Mouse (Mus musculus): ENCODE measurements around the gene Hhipl1. TPM values are rescaled to one million over a fixed set of nuclear protein-coding genes. Genes with fewer than 3 reads are reported as not detected.
A peak's percentile ranks its signal among the peaks of the same experiment; 100 is the strongest.

Gene Hhipl1
- polyA plus RNA-seq, 1 experiment from 2014 or later = 0.32 TPM

DNA sequence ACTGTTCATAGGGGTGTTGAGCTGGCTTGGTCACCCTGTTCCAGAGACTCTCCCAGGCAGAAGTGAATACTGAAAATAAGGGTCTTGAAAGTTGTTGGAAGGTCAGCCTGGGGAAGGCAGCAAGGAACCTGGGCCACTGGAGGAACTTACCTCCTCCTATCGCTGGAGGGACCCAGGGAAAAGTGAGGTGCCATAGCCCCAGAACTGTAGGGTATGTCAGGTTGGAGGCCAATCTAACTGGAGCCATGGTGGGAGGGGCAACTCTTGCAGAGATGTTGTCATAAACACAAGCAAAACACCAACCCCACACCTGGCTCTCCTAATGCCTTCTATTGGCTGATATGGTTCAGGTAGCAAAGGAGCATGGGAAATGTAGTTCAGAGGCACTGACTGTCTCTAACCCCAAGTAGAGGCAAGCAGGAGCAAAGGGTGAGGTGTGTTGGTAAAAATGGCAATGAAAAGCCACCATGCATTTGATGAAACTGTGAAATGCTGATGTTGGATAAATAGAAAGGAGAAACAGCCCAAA is 7.2 kb downstream of the Hhipl1 start:
- Histone ChIP-seq H3K4me3 (ENCODE audit: low read depth, low read length) (no peak overlapping the region), H3K9me3 (ENCODE audit: control insufficient read depth, low read length) (no peaks in the 10 kb centered on the region), H3K9ac (ENCODE audit: low read length) (no peak overlapping the region), H3K36me3 (ENCODE audit: control insufficient read depth, insufficient read depth, low read length) (no peaks in the 10 kb centered on the region), H3K4me1 (ENCODE audit: control insufficient read depth, insufficient read depth, low read length) (0 out of 2 replicates have a peak, but pooled peaks cover 2% of the 10 kb centered on the region), H3K27ac (replicated peaks; ENCODE audit: low read depth, low read length) (no peak overlapping the region), H3K4me2 (ENCODE audit: low read depth, severe bottlenecking) (no peak overlapping the region), H3K27me3 (ENCODE audit: control insufficient read depth, insufficient read depth, low read length) (peaks cover 26% of the 10 kb centered on the region)
- WGBS = 83% methylated on average over 1 of the region's 1 CpGs
- ATAC-seq (ENCODE audit: insufficient number of reproducible peaks, low FRiP score, low TSS enrichment, low read depth) (no peak), DNase-seq (ENCODE audit: low spot score) (no peak)

DNA sequence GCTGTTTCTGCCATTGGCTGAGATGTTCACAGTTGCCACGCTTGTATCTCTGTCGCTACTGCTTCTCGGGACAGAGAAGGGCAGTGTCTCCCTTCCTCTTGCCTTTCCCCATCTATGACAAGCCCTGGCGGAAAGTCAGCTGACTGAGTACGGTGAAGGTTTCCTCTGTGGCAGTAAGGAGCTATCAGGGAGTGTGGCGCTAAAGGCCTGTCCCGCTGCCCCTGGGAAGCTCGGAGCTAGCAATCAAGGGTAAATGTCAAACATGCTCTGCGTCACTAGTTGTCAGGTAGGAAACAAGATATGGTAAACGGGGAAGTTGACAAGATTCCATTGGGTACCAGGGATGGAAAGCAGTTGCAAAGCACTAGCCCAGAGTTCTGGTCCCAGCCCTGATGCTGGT is 9.7 kb downstream of the Hhipl1 start:
- Histone ChIP-seq H3K4me2 (ENCODE audit: low read depth, severe bottlenecking) (no peak overlapping the region), H3K27me3 (ENCODE audit: control insufficient read depth, insufficient read depth, low read length) (peaks cover 49% of the 10 kb centered on the region), H3K9ac (ENCODE audit: low read length) (no peak overlapping the region), H3K27ac (replicated peaks; ENCODE audit: low read depth, low read length) (no peak overlapping the region), H3K36me3 (ENCODE audit: control insufficient read depth, insufficient read depth, low read length) (no peaks in the 10 kb centered on the region), H3K4me1 (ENCODE audit: control insufficient read depth, insufficient read depth, low read length) (0 out of 2 replicates have a peak, but pooled peaks cover 7% of the 10 kb centered on the region), H3K9me3 (ENCODE audit: control insufficient read depth, low read length) (no peaks in the 10 kb centered on the region), H3K4me3 (ENCODE audit: low read depth, low read length) (no peak overlapping the region)
- WGBS = 41% methylated on average over 10 of the region's 10 CpGs
- ATAC-seq (ENCODE audit: insufficient number of reproducible peaks, low FRiP score, low TSS enrichment, low read depth) (no peak), DNase-seq (ENCODE audit: low spot score) (no peak)

DNA sequence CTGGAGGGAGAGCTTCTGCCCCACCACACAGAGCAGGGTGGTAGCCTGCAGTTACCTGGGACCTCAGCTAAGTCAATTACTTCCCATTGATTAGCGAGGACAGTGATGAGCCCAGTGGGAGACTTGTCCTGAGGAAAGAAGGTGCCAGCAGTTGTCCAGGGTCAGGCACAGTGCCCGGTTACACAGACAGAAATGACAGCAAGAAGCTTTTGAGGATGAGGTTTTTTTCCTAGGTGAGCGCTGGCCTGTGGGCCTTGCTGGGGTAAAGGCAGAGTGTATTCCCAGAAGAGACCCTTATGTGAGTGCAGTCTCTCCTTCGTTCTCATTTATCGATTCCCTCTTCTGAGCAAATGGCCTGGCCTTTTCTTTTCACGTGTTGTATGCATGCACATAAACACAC is 10.6 kb downstream of the Hhipl1 start:
- Histone ChIP-seq H3K4me2 (ENCODE audit: low read depth, severe bottlenecking) (no peak overlapping the region), H3K27me3 (ENCODE audit: control insufficient read depth, insufficient read depth, low read length) (peaks cover 49% of the 10 kb centered on the region), H3K27ac (replicated peaks; ENCODE audit: low read depth, low read length) (no peak overlapping the region), H3K9ac (ENCODE audit: low read length) (no peak overlapping the region), H3K4me1 (ENCODE audit: control insufficient read depth, insufficient read depth, low read length) (0 out of 2 replicates have a peak, but pooled peaks cover 7% of the 10 kb centered on the region), H3K4me3 (ENCODE audit: low read depth, low read length) (no peak overlapping the region), H3K9me3 (ENCODE audit: control insufficient read depth, low read length) (no peaks in the 10 kb centered on the region), H3K36me3 (ENCODE audit: control insufficient read depth, insufficient read depth, low read length) (no peaks in the 10 kb centered on the region)
- DNase-seq (ENCODE audit: low spot score) (no peak), ATAC-seq (ENCODE audit: insufficient number of reproducible peaks, low FRiP score, low TSS enrichment, low read depth) (no peak)
- 29% methylated on average over 6 of the region's 6 CpGs for WGBS

DNA sequence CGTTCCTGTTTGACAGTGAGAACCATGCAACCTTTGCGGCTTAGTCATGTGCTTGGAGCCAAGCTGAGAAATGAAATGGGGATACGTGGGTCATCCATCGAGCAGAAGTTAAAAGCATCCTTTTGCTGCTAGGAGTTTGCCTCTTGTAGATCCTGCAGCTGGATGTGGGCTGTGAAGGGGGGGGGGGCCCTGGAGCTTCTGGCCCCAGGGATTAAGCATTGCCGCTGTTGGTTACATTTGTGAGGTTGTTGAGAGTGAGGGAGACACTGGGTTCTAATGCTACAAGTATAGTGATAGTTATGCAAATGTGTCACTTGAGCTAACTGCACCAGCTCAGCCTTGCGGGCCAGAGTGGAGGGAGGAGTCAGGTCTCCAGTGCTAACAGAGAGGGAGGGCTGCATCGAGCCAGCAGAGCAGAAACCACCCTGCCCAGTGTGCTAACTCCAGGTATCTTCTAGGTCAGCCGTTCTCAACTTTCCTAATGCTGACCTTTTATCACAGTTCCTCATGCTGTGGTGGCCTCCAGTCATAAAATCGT is 11.2 kb downstream of the Hhipl1 start:
- Histone ChIP-seq H3K27me3 (ENCODE audit: control insufficient read depth, insufficient read depth, low read length) (peaks cover 49% of the 10 kb centered on the region), H3K27ac (replicated peaks; ENCODE audit: low read depth, low read length) (no peak overlapping the region), H3K4me3 (ENCODE audit: low read depth, low read length) (no peak overlapping the region), H3K9ac (ENCODE audit: low read length) (no peak overlapping the region), H3K36me3 (ENCODE audit: control insufficient read depth, insufficient read depth, low read length) (no peaks in the 10 kb centered on the region), H3K9me3 (ENCODE audit: control insufficient read depth, low read length) (no peaks in the 10 kb centered on the region), H3K4me2 (ENCODE audit: low read depth, severe bottlenecking) (no peak overlapping the region), H3K4me1 (ENCODE audit: control insufficient read depth, insufficient read depth, low read length) (0 out of 2 replicates have a peak, but pooled peaks cover 7% of the 10 kb centered on the region)
- ATAC-seq (ENCODE audit: insufficient number of reproducible peaks, low FRiP score, low TSS enrichment, low read depth) = no peak
- no peak for DNase-seq (ENCODE audit: low spot score)
- 7% methylated on average over 9 of the region's 9 CpGs for WGBS

DNA sequence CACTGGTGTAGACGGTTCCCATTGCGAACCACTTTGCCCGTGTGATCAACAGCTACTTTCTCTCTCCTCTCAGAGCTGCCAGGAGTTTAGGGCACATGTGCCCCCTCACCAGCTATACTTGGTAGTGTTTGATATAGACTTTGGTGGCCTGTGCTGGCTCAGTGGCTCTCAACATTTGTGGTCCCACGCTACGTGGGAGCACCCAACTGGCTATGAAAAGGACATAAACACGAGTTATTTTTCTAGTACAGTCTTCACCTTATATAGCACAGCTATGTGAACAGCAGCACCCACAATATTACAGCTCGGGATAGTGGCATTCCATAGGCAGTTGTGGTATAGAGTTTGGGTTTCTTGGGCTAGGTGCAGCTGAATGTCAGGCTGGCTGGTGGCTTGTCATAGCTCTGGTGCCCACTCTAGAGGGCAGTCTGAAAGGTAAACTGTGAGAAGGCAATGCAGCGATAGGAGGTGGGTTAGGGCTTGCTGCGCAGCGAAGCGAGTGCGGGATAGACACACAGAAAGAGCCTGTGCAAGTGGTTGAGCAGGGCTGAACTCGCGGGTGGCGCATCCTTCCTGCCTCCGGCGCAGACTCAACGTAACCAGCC is 11.9 kb downstream of the Hhipl1 start:
- no peak for ATAC-seq (ENCODE audit: insufficient number of reproducible peaks, low FRiP score, low TSS enrichment, low read depth)
- Histone ChIP-seq H3K9ac (ENCODE audit: low read length) (no peak overlapping the region), H3K4me2 (ENCODE audit: low read depth, severe bottlenecking) (peak overlapping the region; percentile 27), H3K4me3 (ENCODE audit: low read depth, low read length) (no peak overlapping the region), H3K36me3 (ENCODE audit: control insufficient read depth, insufficient read depth, low read length) (no peaks in the 10 kb centered on the region), H3K4me1 (ENCODE audit: control insufficient read depth, insufficient read depth, low read length) (0 out of 2 replicates have a peak, but pooled peaks cover 7% of the 10 kb centered on the region), H3K9me3 (ENCODE audit: control insufficient read depth, low read length) (no peaks in the 10 kb centered on the region), H3K27ac (replicated peaks; ENCODE audit: low read depth, low read length) (no peak overlapping the region), H3K27me3 (ENCODE audit: control insufficient read depth, insufficient read depth, low read length) (peaks cover 49% of the 10 kb centered on the region)
- no peak for DNase-seq (ENCODE audit: low spot score)
- WGBS = 15% methylated on average over 18 of the region's 18 CpGs

DNA sequence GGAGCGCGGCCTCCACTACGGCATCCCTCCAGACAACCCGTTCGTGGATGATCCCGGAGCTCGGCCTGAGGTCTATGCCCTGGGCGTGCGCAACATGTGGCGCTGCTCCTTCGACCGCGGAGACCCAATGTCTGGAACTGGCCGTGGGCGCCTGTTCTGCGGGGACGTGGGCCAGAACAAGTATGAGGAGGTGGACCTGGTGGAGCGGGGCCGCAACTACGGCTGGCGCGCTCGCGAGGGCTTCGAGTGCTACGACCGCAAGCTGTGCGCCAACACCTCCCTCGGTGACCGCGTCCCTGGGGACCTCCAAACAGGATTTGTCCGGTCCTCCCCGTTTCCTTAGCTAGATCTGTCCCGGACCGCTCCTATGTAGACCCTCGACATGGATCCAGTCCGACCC is 12.4 kb downstream of the Hhipl1 start:
- no peak overlapping the region for H3K27ac ChIP-seq (replicated peaks; ENCODE audit: low read depth, low read length)
- H3K9ac ChIP-seq (ENCODE audit: low read length) = 0 out of 2 replicates have a peak overlapping the region, but pooled peaks have one; percentile 12
- peaks cover 49% of the 10 kb centered on the region for H3K27me3 ChIP-seq (ENCODE audit: control insufficient read depth, insufficient read depth, low read length)
- 0 out of 2 replicates have a peak, but pooled peaks have one; percentile 54 for ATAC-seq (ENCODE audit: insufficient number of reproducible peaks, low FRiP score, low TSS enrichment, low read depth)
- H3K4me3 ChIP-seq (ENCODE audit: low read depth, low read length) = no peak overlapping the region
- 9% methylated on average over 37 of the region's 37 CpGs for whole genome bisulfite sequencing
- no peaks in the 10 kb centered on the region for H3K36me3 ChIP-seq (ENCODE audit: control insufficient read depth, insufficient read depth, low read length)
- no peak for DNase-seq (ENCODE audit: low spot score)
- H3K4me1 ChIP-seq (ENCODE audit: control insufficient read depth, insufficient read depth, low read length) = 0 out of 2 replicates have a peak, but pooled peaks cover 7% of the 10 kb centered on the region
- peak overlapping the region; percentile 27 for H3K4me2 ChIP-seq (ENCODE audit: low read depth, severe bottlenecking)
- H3K9me3 ChIP-seq (ENCODE audit: control insufficient read depth, low read length) = no peaks in the 10 kb centered on the region

DNA sequence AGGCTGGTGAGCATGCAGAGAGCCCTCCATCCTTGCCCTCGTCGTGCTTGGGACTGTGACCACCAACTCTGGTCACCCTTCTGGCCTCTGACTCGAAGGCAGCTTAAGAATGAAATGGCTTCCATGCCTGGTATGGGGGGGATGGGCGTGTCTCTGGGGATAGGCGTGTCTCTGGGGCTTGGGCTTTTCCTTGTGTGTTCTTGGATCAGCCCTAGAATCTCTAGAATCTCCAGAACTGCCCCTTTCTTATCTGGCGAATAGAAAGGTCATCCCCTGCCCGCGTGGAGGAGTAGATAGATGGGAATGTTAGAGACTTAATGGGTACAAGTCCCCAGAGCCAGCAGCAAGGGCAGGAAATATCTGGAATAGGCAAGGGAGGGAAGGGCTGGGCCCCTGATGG is 14.0 kb downstream of the Hhipl1 start:
- Histone ChIP-seq H3K9ac (ENCODE audit: low read length) (no peak overlapping the region), H3K4me3 (ENCODE audit: low read depth, low read length) (no peak overlapping the region), H3K9me3 (ENCODE audit: control insufficient read depth, low read length) (no peaks in the 10 kb centered on the region), H3K36me3 (ENCODE audit: control insufficient read depth, insufficient read depth, low read length) (no peaks in the 10 kb centered on the region), H3K4me2 (ENCODE audit: low read depth, severe bottlenecking) (no peak overlapping the region), H3K27me3 (ENCODE audit: control insufficient read depth, insufficient read depth, low read length) (peaks cover 49% of the 10 kb centered on the region), H3K27ac (replicated peaks; ENCODE audit: low read depth, low read length) (no peak overlapping the region), H3K4me1 (ENCODE audit: control insufficient read depth, insufficient read depth, low read length) (0 out of 2 replicates have a peak, but pooled peaks cover 7% of the 10 kb centered on the region)
- ATAC-seq (ENCODE audit: insufficient number of reproducible peaks, low FRiP score, low TSS enrichment, low read depth) (no peak), DNase-seq (ENCODE audit: low spot score) (no peak)
- WGBS = 15% methylated on average over 8 of the region's 8 CpGs

DNA sequence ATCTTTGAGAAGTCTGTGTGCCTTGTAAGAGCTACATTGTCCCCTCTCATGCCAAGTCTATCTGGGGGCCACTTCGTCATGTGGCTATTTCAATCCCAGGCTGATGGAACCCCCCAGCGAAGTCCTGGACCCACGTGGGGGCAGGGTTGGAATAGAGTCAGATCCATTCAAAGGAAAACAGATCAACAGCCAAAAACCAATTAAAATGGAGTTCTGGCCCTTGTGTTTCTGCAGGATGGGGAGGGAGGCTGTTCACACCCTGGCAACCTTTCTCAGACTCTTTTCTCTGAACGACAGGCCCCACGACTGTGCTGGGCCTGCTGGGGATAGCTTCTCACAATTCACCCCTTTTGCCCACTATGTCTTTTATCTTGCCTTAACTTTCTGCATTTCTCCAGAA is 20.3 kb downstream of the Hhipl1 start:
- Histone ChIP-seq H3K27me3 (ENCODE audit: control insufficient read depth, insufficient read depth, low read length) (peaks cover 40% of the 10 kb centered on the region), H3K27ac (replicated peaks; ENCODE audit: low read depth, low read length) (no peak overlapping the region), H3K36me3 (ENCODE audit: control insufficient read depth, insufficient read depth, low read length) (no peaks in the 10 kb centered on the region), H3K4me2 (ENCODE audit: low read depth, severe bottlenecking) (no peak overlapping the region), H3K9ac (ENCODE audit: low read length) (no peak overlapping the region), H3K4me3 (ENCODE audit: low read depth, low read length) (no peak overlapping the region), H3K4me1 (ENCODE audit: control insufficient read depth, insufficient read depth, low read length) (0 out of 2 replicates have a peak, but pooled peaks cover 7% of the 10 kb centered on the region), H3K9me3 (ENCODE audit: control insufficient read depth, low read length) (no peaks in the 10 kb centered on the region)
- WGBS = 59% methylated on average over 5 of the region's 5 CpGs
- DNase-seq (ENCODE audit: low spot score) (no peak), ATAC-seq (ENCODE audit: insufficient number of reproducible peaks, low FRiP score, low TSS enrichment, low read depth) (no peak)

Measured in limb, embryonic 11.5 days (tissue).